Mouse (Mus musculus) heart, adult 2 months (tissue): ENCODE data around the gene Dph5.

Source experiments
- CTCF ChIP-seq: fragments of 200-600 bp; IDR thresholded peaks from 2 replicates; pipeline ENCODE4 v1.8.1; 2022; ENCODE audit warnings: antibody characterized with exemption, mild to moderate bottlenecking, moderate library complexity
- EP300 ChIP-seq: fragments of 200-500 bp; IDR thresholded peaks from 2 replicates; pipeline ENCODE4 v1.6.1; 2011; ENCODE audit warnings: low read depth, low read length, control low read depth; ENCODE audit not compliant: insufficient read depth

- TF ChIP-seq CTCF: no peak
- no peak for TF ChIP-seq EP300
Measured at GRCm38 (mm10) chr3:115845032-115845618, 42.5 kb upstream of the Dph5 start.
